Mouse (Mus musculus) kidney, postnatal 10 days (tissue): ENCODE measurements around the gene Fam181b.

Experiments
- DNase-seq: peaks from one replicate; pipeline ENCODE4 v3.0.0; 2021; ENCODE audit warnings: mixed read lengths

The Fam181b gene

GRCm38 (mm10) chr7:93079785-93080730 is at the start of gene Fam181b:
TSS of gene Fam181b (plus strand) at chr7:93079865.
- DNase-seq: peak; percentile 77

GRCm38 (mm10) chr7:93037763-93038471 is 41.7 kb upstream of the Fam181b start:
- DNase-seq: no peak

GRCm38 (mm10) chr7:93038472-93038828 is 41.2 kb upstream of the Fam181b start:
- peak; percentile 5 for DNase-seq

- no peak for DNase-seq
Measured at GRCm38 (mm10) chr7:93039542-93039941, 40.1 kb upstream of the Fam181b start.

- no peak for DNase-seq
Measured at GRCm38 (mm10) chr7:93044359-93044758, 35.3 kb upstream of the Fam181b start.

GRCm38 (mm10) chr7:93044788-93045187 is 34.9 kb upstream of the Fam181b start:
- DNase-seq: no peak

GRCm38 (mm10) chr7:93060831-93061230 is 18.8 kb upstream of the Fam181b start:
- DNase-seq: no peak

- DNase-seq: no peak
Measured at GRCm38 (mm10) chr7:93061747-93062146, 17.9 kb upstream of the Fam181b start.

GRCm38 (mm10) chr7:93062189-93062588 is 17.5 kb upstream of the Fam181b start:
- DNase-seq: no peak

- no peak for DNase-seq
Measured at GRCm38 (mm10) chr7:93067464-93068015, 12.1 kb upstream of the Fam181b start.

- DNase-seq: no peak
Measured at GRCm38 (mm10) chr7:93076435-93076960, 3.2 kb upstream of the Fam181b start.

- DNase-seq: no peak
Measured at GRCm38 (mm10) chr7:93079420-93079784, 263 bp upstream of the Fam181b start.

GRCm38 (mm10) chr7:93080731-93081430 is 1.2 kb downstream of the Fam181b start:
- DNase-seq: no peak

- peak; percentile 84 for DNase-seq
Measured at GRCm38 (mm10) chr7:93093371-93094058, 13.8 kb downstream of the Fam181b start.

GRCm38 (mm10) chr7:93095511-93095910 is 15.8 kb downstream of the Fam181b start:
- peak; percentile 57 for DNase-seq

- no peak for DNase-seq
Measured at GRCm38 (mm10) chr7:93104776-93105340, 25.2 kb downstream of the Fam181b start.

GRCm38 (mm10) chr7:93110370-93110965 is 30.8 kb downstream of the Fam181b start:
- no peak for DNase-seq

- DNase-seq: no peak
Measured at GRCm38 (mm10) chr7:93111056-93111455, 31.4 kb downstream of the Fam181b start.

- no peak for DNase-seq
Measured at GRCm38 (mm10) chr7:93117561-93117960, 37.9 kb downstream of the Fam181b start.

GRCm38 (mm10) chr7:93123936-93124335 is 44.3 kb downstream of the Fam181b start:
- DNase-seq: no peak
